Mouse (Mus musculus) heart, embryonic 15.5 days (tissue): Measurements from ENCODE around the gene Gnb1. TPM values are rescaled to one million over a fixed set of nuclear protein-coding genes. Genes with fewer than 3 reads are reported as not detected.

Source experiments
- ATAC-seq: fragments of 200-750 bp; cut with Nextera tagmentation; replicated peaks from 2 replicates; pipeline ENCODE4 v1.8.0; 2017; ENCODE audit warnings: low read depth, moderate TSS enrichment; ENCODE audit not compliant: insufficient number of reproducible peaks, insufficient read depth, low FRiP score
- H3K27ac ChIP-seq: fragments of 300-500 bp; sonication (generic); 2 replicates; pipeline ENCODE4 v1.5.1; 2015; ENCODE audit warnings: mild to moderate bottlenecking, inconsistent platforms
- H3K27me3 ChIP-seq: fragments of 300-500 bp; sonication (generic); 2 replicates; pipeline ENCODE4 v1.6.1; 2015; ENCODE audit warnings: inconsistent platforms
- H3K36me3 ChIP-seq: fragments of 300-500 bp; sonication (generic); 2 replicates; pipeline ENCODE4 v1.6.1; 2015; ENCODE audit warnings: mild to moderate bottlenecking, inconsistent platforms
- H3K4me1 ChIP-seq: fragments of 300-500 bp; sonication (generic); replicated peaks from 2 replicates; pipeline ENCODE4 v1.6.1; 2015; ENCODE audit warnings: inconsistent platforms
- H3K4me2 ChIP-seq: fragments of 300-500 bp; sonication (generic); 2 replicates; pipeline ENCODE4 v1.6.1; 2015; ENCODE audit warnings: inconsistent platforms, mild to moderate bottlenecking, moderate library complexity
- H3K4me3 ChIP-seq: fragments of 300-500 bp; sonication (generic); 2 replicates; pipeline ENCODE4 v1.5.1; 2015; ENCODE audit warnings: mild to moderate bottlenecking, inconsistent platforms
- H3K9ac ChIP-seq: fragments of 300-500 bp; sonication (generic); 2 replicates; pipeline ENCODE4 v1.6.1; 2015; ENCODE audit warnings: mild to moderate bottlenecking, inconsistent platforms
- H3K9me3 ChIP-seq: fragments of 300-500 bp; sonication (generic); replicated peaks from 2 replicates; pipeline ENCODE4 v1.6.1; 2016; ENCODE audit warnings: inconsistent platforms
- WGBS: fragments of 180-500 bp; shearing (Covaris S2); methylation state at CpG from one replicate; pipeline ENCODE4 v1.1.7; 2015; ENCODE audit warnings: mixed read lengths; 5-methylcytosine and 5-hydroxymethylcytosine counted together
- polyA plus RNA-seq: library from polyadenylated mRNA; unstranded; fragments of >200 nt; fragmentation: Nextera tagmentation; extraction: Ambion mirVana; gene quantifications from 2 replicates; pipeline ENCODE4 v1.2.1, GENCODE M21; 2015

Gene Gnb1
- polyA plus RNA-seq, 1 experiment from 2014 or later = 308 TPM

DNA sequence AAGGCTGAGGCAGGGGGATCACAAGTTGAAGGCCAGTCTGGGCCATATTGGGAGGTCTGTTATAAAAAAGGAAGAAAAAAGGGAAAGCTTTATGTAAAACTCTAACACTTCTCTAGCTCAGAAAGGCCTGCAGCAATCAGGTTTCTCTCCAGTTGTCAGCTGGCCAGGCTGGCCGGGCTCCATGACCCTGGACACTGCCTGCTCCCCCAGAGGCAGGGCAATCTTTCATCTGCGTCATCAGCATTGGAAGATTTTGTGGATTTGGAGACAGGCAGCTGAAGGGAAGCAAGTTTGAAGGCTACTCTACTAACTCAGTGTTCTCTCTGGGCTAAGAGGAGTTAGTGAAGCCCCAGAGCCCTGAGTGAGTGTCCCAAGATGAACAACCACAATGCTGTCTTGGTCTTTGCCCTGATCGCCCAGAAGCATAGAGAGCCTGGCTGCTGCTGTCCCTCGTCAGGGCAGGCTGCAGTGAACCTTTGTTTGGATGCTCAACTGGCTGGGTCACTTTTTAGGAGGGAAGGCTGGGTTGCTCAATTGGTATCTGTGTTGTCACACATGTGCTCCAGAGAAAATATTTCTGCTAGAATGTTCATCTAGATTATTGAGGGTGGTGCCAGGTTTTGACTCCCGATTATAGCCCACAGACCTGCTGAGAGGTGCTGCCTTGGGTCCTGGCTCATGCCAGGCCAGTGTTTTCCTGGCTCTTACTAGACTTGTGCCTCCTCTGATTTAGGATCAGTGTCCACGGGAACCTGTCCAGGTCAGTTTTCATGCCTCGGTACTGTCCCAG, 87.4 kb downstream of the Gnb1 start:
- no peak for ATAC-seq
- 77% methylated on average over 7 of the region's 7 CpGs for WGBS
- Histone ChIP-seq H3K4me3 (no peak overlapping the region), H3K36me3 (peaks cover 14% of the 10 kb centered on the region; the same call in 1 of the 2 replicates), H3K4me2 (no peak overlapping the region), H3K4me1 (0 out of 2 replicates have a peak, but pooled peaks cover 4% of the 10 kb centered on the region), H3K27ac (no peak overlapping the region), H3K9ac (no peak overlapping the region), H3K9me3 (no peaks in the 10 kb centered on the region), H3K27me3 (no peaks in the 10 kb centered on the region)

GRCm38 (mm10) chr4:155580420-155580819, 89.3 kb downstream of the Gnb1 start:
- Histone ChIP-seq H3K4me3 (no peak overlapping the region), H3K4me1 (no peaks in the 10 kb centered on the region), H3K9ac (no peak overlapping the region), H3K9me3 (no peaks in the 10 kb centered on the region), H3K4me2 (no peak overlapping the region), H3K36me3 (peaks cover 31% of the 10 kb centered on the region), H3K27ac (no peak overlapping the region), H3K27me3 (no peaks in the 10 kb centered on the region)
- no peak for ATAC-seq
- WGBS = 33% methylated on average over 1 of the region's 1 CpGs

- 89% methylated on average over 6 of the region's 6 CpGs for WGBS
- Histone ChIP-seq H3K27ac (no peak overlapping the region), H3K36me3 (peaks cover 44% of the 10 kb centered on the region), H3K4me1 (no peaks in the 10 kb centered on the region), H3K9me3 (no peaks in the 10 kb centered on the region), H3K4me2 (no peak overlapping the region), H3K4me3 (no peak overlapping the region), H3K9ac (no peak overlapping the region), H3K27me3 (no peaks in the 10 kb centered on the region)
- no peak for ATAC-seq
Observed at GRCm38 (mm10) chr4:155582279-155582905, 91.2 kb downstream of the Gnb1 start.

- 95% methylated on average over 5 of the region's 5 CpGs for WGBS
- Histone ChIP-seq H3K4me1 (no peaks in the 10 kb centered on the region), H3K4me3 (no peak overlapping the region), H3K4me2 (no peak overlapping the region), H3K36me3 (peaks cover 53% of the 10 kb centered on the region), H3K27me3 (no peaks in the 10 kb centered on the region), H3K9me3 (no peaks in the 10 kb centered on the region), H3K9ac (no peak overlapping the region), H3K27ac (no peak overlapping the region)
- no peak for ATAC-seq
Observed at GRCm38 (mm10) chr4:155589356-155589755, 98.2 kb downstream of the Gnb1 start.

- no peak overlapping the region for H3K4me2 ChIP-seq
- peaks cover 35% of the 10 kb centered on the region for H3K36me3 ChIP-seq
- no peak overlapping the region for H3K4me3 ChIP-seq
- no peak overlapping the region for H3K27ac ChIP-seq
- no peaks in the 10 kb centered on the region for H3K27me3 ChIP-seq
- 65% methylated on average over 7 of the region's 7 CpGs for WGBS
- H3K9ac ChIP-seq = no peak overlapping the region
- H3K9me3 ChIP-seq = no peaks in the 10 kb centered on the region
- ATAC-seq = no peak
- H3K4me1 ChIP-seq = no peaks in the 10 kb centered on the region
Observed at GRCm38 (mm10) chr4:155591012-155591719, 100.0 kb downstream of the Gnb1 start.

GRCm38 (mm10) chr4:155593780-155594179, 102.6 kb downstream of the Gnb1 start:
- Histone ChIP-seq H3K36me3 (peaks cover 15% of the 10 kb centered on the region), H3K27me3 (no peaks in the 10 kb centered on the region), H3K27ac (no peak overlapping the region), H3K4me3 (no peak overlapping the region), H3K4me1 (no peaks in the 10 kb centered on the region), H3K9me3 (no peaks in the 10 kb centered on the region), H3K4me2 (no peak overlapping the region), H3K9ac (no peak overlapping the region)
- 61% methylated on average over 1 of the region's 1 CpGs for WGBS
- no peak for ATAC-seq

GRCm38 (mm10) chr4:155595777-155596176, 104.6 kb downstream of the Gnb1 start:
- Histone ChIP-seq H3K36me3 (no peaks in the 10 kb centered on the region), H3K9me3 (no peaks in the 10 kb centered on the region), H3K4me1 (0 out of 2 replicates have a peak, but pooled peaks cover 5% of the 10 kb centered on the region), H3K27ac (no peak overlapping the region), H3K4me2 (no peak overlapping the region), H3K4me3 (no peak overlapping the region), H3K27me3 (no peaks in the 10 kb centered on the region), H3K9ac (no peak overlapping the region)
- 70% methylated on average over 3 of the region's 3 CpGs for WGBS
- no peak for ATAC-seq

- 67% methylated on average over 5 of the region's 5 CpGs for WGBS
- no peaks in the 10 kb centered on the region for H3K27me3 ChIP-seq
- no peak overlapping the region for H3K4me3 ChIP-seq
- ATAC-seq = no peak
- no peaks in the 10 kb centered on the region for H3K36me3 ChIP-seq
- H3K9ac ChIP-seq = no peak overlapping the region
- no peak overlapping the region for H3K4me2 ChIP-seq
- no peaks in the 10 kb centered on the region for H3K9me3 ChIP-seq
- H3K27ac ChIP-seq = no peak overlapping the region
- 0 out of 2 replicates have a peak, but pooled peaks cover 6% of the 10 kb centered on the region for H3K4me1 ChIP-seq
Observed at GRCm38 (mm10) chr4:155596606-155597005, 105.4 kb downstream of the Gnb1 start.

DNA sequence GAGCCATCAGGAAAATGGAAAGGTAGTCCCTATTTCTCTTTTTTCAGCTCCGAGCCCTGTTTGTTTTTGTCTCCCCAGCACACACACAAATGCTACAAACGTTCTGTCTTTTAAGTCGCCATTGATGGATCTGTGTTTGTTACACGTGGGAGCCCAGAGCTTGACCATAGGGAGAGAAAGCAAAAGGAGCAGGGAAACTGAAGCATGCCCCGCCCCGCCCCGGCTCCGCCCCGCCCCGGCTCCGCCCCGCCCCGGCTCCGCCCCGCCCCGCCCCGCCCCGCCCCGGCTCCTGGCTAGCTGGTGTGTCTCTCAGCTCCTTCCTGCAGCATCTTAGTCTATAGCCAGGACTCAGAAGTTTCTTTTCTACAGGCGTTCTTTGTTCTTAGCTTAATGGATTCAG, 107.4 kb downstream of the Gnb1 start:
- Histone ChIP-seq H3K9ac (no peak overlapping the region), H3K9me3 (no peaks in the 10 kb centered on the region), H3K4me3 (no peak overlapping the region), H3K4me1 (peaks cover 18% of the 10 kb centered on the region), H3K4me2 (no peak overlapping the region), H3K36me3 (no peaks in the 10 kb centered on the region), H3K27ac (no peak overlapping the region), H3K27me3 (no peaks in the 10 kb centered on the region)
- WGBS = 23% methylated on average over 20 of the region's 20 CpGs
- no peak for ATAC-seq

GRCm38 (mm10) chr4:155599901-155600825, 109.0 kb downstream of the Gnb1 start:
- WGBS = 83% methylated on average over 11 of the region's 11 CpGs
- Histone ChIP-seq H3K4me1 (peaks cover 18% of the 10 kb centered on the region), H3K9ac (peak overlapping the region; percentile 51; the same call in 1 of the 2 replicates), H3K27me3 (no peaks in the 10 kb centered on the region), H3K36me3 (no peaks in the 10 kb centered on the region), H3K4me3 (peak overlapping the region; percentile 99), H3K27ac (peak overlapping the region; percentile 99), H3K4me2 (peak overlapping the region; percentile 96), H3K9me3 (no peaks in the 10 kb centered on the region)
- no peak for ATAC-seq
